Mouse (Mus musculus): ENCODE data around the gene Ppp2r5d. TPM values are rescaled to one million over a fixed set of nuclear protein-coding genes. Genes with fewer than 3 reads are reported as not detected.

The Ppp2r5d gene
- polyA plus RNA-seq (2012): 7.4 and 7.5 TPM in 2 replicates

GRCm38 (mm10) chr17:46704887-46705835, at the start of gene Ppp2r5d:
Gene Ppp2r5d, minus strand, starts transcription at chr17:46705111.
- Histone ChIP-seq H3K27me3 (ENCODE audit: control insufficient read depth) (peaks cover 4% of the 10 kb centered on the region; the same call in 1 of the 2 replicates), H3K9me3 (ENCODE audit: control insufficient read depth, low read length) (peaks cover 2% of the 10 kb centered on the region; the same call in 1 of the 2 replicates), H3K4me1 (ENCODE audit: control insufficient read depth) (peaks cover 54% of the 10 kb centered on the region), H3K36me3 (ENCODE audit: control insufficient read depth) (peaks cover 12% of the 10 kb centered on the region), H3K4me3 (replicated peaks) (peak within 1 kb of the TSS; percentile 92)
- TF ChIP-seq GATA1 (IDR thresholded peaks at IDR 0.05; ENCODE audit: low read length): no peak
- TF ChIP-seq TAL1 (IDR thresholded peaks at IDR 0.05; ENCODE audit: low read length): no peak

- peaks cover 5% of the 10 kb centered on the region for H3K9me3 ChIP-seq (ENCODE audit: control insufficient read depth, low read length)
- TF ChIP-seq GATA1 (IDR thresholded peaks at IDR 0.05; ENCODE audit: low read length) (no peak), TAL1 (IDR thresholded peaks at IDR 0.05; ENCODE audit: low read length) (no peak)
- peaks cover 26% of the 10 kb centered on the region for H3K4me1 ChIP-seq (ENCODE audit: control insufficient read depth)
- H3K27me3 ChIP-seq (ENCODE audit: control insufficient read depth): peaks cover 2% of the 10 kb centered on the region
- H3K4me3 ChIP-seq (replicated peaks): peak within 1 kb of the TSS; percentile 87
- H3K36me3 ChIP-seq (ENCODE audit: control insufficient read depth): peaks cover 12% of the 10 kb centered on the region
These were observed 47.1 kb upstream of the Ppp2r5d start, which contains the start of gene Cnpy3 for GRCm38 (mm10) chr17:46751794-46752556. Gene Cnpy3, minus strand, starts transcription at chr17:46752214.

- Histone ChIP-seq H3K4me1 (ENCODE audit: control insufficient read depth) (peaks cover 26% of the 10 kb centered on the region), H3K36me3 (ENCODE audit: control insufficient read depth) (peaks cover 18% of the 10 kb centered on the region), H3K27me3 (ENCODE audit: control insufficient read depth) (peaks cover 2% of the 10 kb centered on the region; the same call in 1 of the 2 replicates), H3K4me3 (replicated peaks) (peak overlapping the region; percentile 87), H3K9me3 (ENCODE audit: control insufficient read depth, low read length) (peaks cover 5% of the 10 kb centered on the region)
- no peak for TF ChIP-seq TAL1 (IDR thresholded peaks at IDR 0.05; ENCODE audit: low read length)
- no peak for TF ChIP-seq GATA1 (IDR thresholded peaks at IDR 0.05; ENCODE audit: low read length)
These were observed 46.3 kb upstream of the Ppp2r5d start for GRCm38 (mm10) chr17:46751056-46751793.

GRCm38 (mm10) chr17:46750580-46750979, 45.7 kb upstream of the Ppp2r5d start:
- H3K4me3 ChIP-seq (replicated peaks): peak overlapping the region; percentile 87
- peaks cover 26% of the 10 kb centered on the region for H3K4me1 ChIP-seq (ENCODE audit: control insufficient read depth)
- peaks cover 5% of the 10 kb centered on the region for H3K9me3 ChIP-seq (ENCODE audit: control insufficient read depth, low read length)
- H3K27me3 ChIP-seq (ENCODE audit: control insufficient read depth): no peaks in the 10 kb centered on the region
- peaks cover 24% of the 10 kb centered on the region for H3K36me3 ChIP-seq (ENCODE audit: control insufficient read depth)
- no peak for TF ChIP-seq TAL1 (IDR thresholded peaks at IDR 0.05; ENCODE audit: low read length)
- TF ChIP-seq GATA1 (IDR thresholded peaks at IDR 0.05; ENCODE audit: low read length): 0 out of 2 replicates have a peak, but pooled peaks have one; percentile 26

GRCm38 (mm10) chr17:46749282-46749681, 44.4 kb upstream of the Ppp2r5d start:
- Histone ChIP-seq H3K4me1 (ENCODE audit: control insufficient read depth) (peaks cover 26% of the 10 kb centered on the region), H3K27me3 (ENCODE audit: control insufficient read depth) (no peaks in the 10 kb centered on the region), H3K9me3 (ENCODE audit: control insufficient read depth, low read length) (no peaks in the 10 kb centered on the region), H3K4me3 (replicated peaks) (no peak overlapping the region), H3K36me3 (ENCODE audit: control insufficient read depth) (peaks cover 32% of the 10 kb centered on the region)
- TF ChIP-seq GATA1 (IDR thresholded peaks at IDR 0.05; ENCODE audit: low read length): no peak

- H3K36me3 ChIP-seq (ENCODE audit: control insufficient read depth): peaks cover 47% of the 10 kb centered on the region
- H3K9me3 ChIP-seq (ENCODE audit: control insufficient read depth, low read length): no peaks in the 10 kb centered on the region
- peaks cover 25% of the 10 kb centered on the region for H3K4me1 ChIP-seq (ENCODE audit: control insufficient read depth)
These were observed 42.9 kb upstream of the Ppp2r5d start for GRCm38 (mm10) chr17:46747806-46748205.

GRCm38 (mm10) chr17:46747234-46747633, 42.3 kb upstream of the Ppp2r5d start:
- TF ChIP-seq TAL1 (IDR thresholded peaks at IDR 0.05; ENCODE audit: low read length) (no peak), GATA1 (IDR thresholded peaks at IDR 0.05; ENCODE audit: low read length) (no peak)
- Histone ChIP-seq H3K27me3 (ENCODE audit: control insufficient read depth) (no peaks in the 10 kb centered on the region), H3K4me3 (replicated peaks) (no peak overlapping the region), H3K36me3 (ENCODE audit: control insufficient read depth) (peaks cover 51% of the 10 kb centered on the region), H3K4me1 (ENCODE audit: control insufficient read depth) (peaks cover 19% of the 10 kb centered on the region), H3K9me3 (ENCODE audit: control insufficient read depth, low read length) (no peaks in the 10 kb centered on the region)

More at GRCm38 (mm10) chr17:46747806-46748205, 42.9 kb upstream of the Ppp2r5d start:
- no peaks in the 10 kb centered on the region for H3K27me3 ChIP-seq (ENCODE audit: control insufficient read depth)
- no peak overlapping the region for H3K4me3 ChIP-seq (replicated peaks)
- no peak for TF ChIP-seq GATA1 (IDR thresholded peaks at IDR 0.05; ENCODE audit: low read length)

GRCm38 (mm10) chr17:46745506-46745905, 40.6 kb upstream of the Ppp2r5d start:
- TF ChIP-seq TAL1 (IDR thresholded peaks at IDR 0.05; ENCODE audit: low read length): no peak
- no peak for TF ChIP-seq GATA1 (IDR thresholded peaks at IDR 0.05; ENCODE audit: low read length)
- Histone ChIP-seq H3K4me3 (replicated peaks) (no peak overlapping the region), H3K4me1 (ENCODE audit: control insufficient read depth) (peaks cover 9% of the 10 kb centered on the region), H3K36me3 (ENCODE audit: control insufficient read depth) (peaks cover 62% of the 10 kb centered on the region), H3K27me3 (ENCODE audit: control insufficient read depth) (no peaks in the 10 kb centered on the region), H3K9me3 (ENCODE audit: control insufficient read depth, low read length) (no peaks in the 10 kb centered on the region)

Data from erythroblast, embryonic 14.5 days (primary cell).